Mouse (Mus musculus): ENCODE measurements around the gene Dapk2.
"Not testable (repeated sequence)": the region's sequence is repeated elsewhere in the genome, so short reads cannot be mapped to it uniquely, and the experiment has no call there.

The Dapk2 gene

DNA sequence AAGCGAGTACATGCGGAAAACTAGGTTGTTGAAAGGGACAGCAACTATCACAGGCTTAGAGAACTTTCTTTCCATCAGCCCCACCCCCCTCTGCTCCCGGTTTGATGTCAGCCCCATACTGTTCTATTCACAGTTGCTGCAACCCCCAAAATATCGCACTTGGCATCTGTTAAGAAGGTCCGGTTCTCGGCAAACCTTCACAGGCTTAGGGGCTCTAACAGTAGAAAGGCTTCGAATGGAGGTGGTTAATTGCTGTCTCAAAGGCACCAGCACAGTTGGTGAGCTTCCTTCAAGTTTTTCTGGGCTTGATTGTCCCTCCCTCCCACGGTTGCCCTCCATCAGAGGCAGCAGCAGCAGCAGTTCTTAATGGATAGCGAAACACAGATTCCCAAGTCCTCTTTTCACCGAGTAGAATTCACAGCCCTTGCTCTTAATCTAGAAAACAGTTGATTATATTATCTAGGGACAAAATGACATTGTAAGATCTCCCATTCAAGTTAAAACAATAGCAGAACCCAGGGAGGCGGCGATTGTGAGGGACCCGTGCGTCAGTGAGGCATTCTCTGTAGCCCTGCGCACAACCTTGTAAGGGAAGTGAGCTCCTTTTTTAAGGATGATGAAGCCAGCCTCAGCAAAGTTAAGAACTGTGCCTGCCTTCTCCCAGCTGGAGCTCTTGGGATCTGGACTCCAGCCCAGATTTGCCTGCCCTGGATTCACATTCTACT lies 117.4 kb downstream of the Dapk2 start:
- peak; percentile 53 for DNase-seq (ENCODE audit: low spot score)

DNA sequence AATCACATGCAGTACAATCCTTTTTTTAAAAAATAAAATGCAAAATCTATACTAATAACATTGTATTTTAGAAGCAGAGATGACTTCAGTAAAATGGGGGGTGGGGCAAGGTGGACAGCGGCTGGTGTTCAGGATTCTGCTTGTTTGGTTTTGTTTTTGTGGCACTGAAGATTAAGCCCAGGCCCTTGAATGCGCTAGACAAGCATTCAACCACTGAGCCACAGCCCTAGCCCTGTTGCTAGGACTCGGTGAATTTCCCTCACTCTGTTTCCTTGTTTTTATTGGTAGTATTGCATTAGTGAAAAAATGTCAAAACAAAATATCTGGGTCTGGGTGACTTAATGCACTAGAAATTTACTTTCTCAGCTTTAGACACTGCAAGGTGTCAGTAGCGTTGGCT lies 118.0 kb downstream of the Dapk2 start:
- no peak for DNase-seq (ENCODE audit: low spot score)

DNA sequence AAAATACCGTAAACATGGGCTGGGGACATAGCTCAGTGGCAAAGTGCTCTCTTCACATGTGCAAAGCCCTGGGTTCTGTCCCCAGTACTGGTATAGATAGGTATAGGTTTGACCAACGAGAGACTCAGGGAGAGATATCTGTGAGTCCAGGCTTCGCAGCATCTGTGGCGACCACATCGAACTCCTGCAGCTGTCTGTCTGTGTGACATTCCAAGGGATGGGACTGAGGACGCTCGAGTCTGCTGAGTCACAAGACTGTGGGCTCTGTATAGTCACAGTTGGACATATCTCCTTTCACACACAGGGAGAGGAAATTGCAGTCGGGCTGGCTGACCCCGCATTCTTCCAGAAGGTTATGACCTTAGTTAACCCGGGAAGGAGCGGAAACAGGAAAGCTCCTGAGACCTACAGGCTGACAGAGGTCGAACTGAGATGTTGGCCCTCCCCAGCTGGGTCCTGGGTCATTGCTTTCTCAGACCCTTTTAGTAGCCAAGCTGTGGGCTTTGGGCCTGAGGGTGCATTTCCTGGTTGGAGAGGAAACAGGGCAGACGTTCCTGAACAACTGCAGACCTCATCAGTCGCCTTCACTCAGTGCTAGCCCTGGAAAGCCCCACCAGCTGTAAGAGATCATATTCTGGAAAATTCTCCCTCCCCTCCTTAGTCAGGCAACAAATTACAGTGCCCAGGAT lies 118.8 kb downstream of the Dapk2 start:
- no peak for DNase-seq (ENCODE audit: low spot score)

DNA sequence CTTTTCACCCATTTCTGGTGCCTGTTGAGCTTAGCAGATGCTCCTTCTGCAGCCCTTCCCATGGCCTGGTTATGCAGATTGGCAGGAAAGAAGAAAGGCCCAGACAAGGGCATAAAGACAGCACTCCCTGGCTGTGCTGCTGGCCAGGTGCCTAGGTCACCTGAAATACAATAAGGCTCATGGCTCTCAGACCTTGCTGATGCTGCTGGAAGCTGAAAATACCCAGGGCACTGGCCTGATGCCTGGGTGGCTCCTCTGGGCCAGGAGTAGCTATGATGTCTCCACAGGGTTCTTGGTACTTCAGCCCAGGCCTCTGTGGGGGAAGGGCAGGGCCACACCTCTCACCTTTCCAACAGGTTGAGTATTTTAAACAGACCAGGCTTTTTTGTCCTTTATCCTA lies 121.6 kb downstream of the Dapk2 start:
- DNase-seq (ENCODE audit: low spot score), result no peak

DNA sequence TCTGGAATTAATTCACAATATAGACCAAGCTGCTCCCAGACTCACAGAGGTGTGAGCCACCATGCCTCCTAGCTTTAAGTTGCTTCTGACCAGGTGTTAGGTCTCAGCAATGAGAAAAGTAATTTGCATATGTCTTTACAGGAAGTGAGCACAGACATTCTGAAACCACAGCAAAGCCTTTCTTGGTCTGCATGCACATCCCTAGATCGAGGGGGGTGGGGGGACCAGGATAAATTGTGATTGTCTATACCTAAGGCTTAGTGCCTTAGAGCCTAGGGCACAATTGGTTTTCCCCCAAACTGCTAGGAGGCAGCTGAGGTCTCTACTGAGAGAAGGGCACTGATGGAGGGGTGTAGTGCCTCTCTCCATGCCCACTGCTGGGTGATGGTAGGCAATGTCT lies 122.5 kb downstream of the Dapk2 start:
- DNase-seq (ENCODE audit: low spot score), result no peak

DNA sequence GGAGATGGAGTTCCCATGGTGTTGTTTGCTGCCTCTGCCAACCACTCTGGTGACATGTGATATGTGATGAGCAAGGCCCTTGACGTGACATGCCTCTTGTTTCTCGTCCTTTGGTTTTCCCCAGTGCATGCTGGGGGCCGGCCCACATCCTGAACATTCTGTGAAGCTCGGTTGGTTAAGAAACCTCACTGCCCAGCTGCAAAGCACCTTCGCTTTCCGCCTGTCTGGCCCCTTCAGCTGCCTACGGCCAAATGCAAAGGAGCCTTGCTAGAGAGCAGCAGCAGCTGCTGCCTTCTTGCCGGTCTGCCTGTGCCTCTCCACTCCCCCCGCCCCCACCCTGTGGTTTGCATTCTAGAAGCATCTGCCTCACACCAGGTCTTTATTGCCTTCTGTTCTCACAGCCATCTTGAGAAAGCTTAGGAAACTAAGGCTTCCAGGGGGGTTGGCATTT lies 123.5 kb downstream of the Dapk2 start:
- no peak for DNase-seq (ENCODE audit: low spot score)

DNA sequence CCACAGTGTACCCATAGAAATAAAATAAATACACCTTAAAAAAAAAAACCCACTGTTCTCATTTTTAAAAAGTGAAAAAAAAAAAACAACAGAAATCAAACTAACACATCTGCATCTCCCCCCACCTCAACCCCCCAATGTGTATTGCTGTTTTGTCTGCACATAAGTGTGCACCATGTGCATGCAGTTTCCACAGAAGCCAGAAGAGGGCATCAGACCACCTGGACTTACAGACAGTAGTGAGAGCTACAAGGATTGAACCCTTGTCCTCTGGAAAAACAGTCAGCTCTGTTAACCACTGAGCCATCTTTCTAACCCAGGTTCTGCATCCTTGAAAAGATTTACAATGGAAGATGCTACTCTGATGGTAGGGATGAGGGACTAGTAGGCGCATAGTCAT lies 124.6 kb downstream of the Dapk2 start:
- no peak for DNase-seq (ENCODE audit: low spot score)

DNA sequence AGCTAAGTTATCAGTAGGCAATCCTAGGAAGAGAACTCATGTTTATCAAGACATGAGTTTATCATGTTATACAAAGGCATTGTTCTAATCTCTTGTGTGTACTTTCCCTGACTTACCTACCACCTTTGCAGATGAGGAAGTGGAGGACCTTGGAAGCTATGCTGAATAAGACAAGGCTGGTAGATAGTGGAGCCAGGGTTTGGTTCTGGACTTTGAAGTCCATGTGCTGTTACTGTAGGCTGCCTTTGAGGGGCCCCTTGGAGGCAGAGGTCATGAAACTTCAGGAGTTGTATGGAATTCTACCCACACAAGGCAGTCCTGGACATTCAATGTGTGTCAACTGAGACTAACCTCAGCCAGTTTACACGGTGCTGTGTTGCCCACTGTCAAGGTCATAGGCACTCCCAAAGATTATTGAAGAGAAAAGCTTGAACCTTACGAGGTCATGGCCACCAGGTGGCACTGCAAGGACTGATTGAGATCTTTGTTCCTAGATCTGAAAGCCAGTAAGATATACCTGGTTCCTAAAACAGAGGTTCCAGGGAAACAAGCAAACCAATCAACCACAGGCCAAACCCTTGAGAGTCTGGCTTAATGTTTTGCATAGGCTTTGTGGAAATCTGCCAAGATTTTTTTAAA lies 125.7 kb downstream of the Dapk2 start:
- no peak for DNase-seq (ENCODE audit: low spot score)

DNA sequence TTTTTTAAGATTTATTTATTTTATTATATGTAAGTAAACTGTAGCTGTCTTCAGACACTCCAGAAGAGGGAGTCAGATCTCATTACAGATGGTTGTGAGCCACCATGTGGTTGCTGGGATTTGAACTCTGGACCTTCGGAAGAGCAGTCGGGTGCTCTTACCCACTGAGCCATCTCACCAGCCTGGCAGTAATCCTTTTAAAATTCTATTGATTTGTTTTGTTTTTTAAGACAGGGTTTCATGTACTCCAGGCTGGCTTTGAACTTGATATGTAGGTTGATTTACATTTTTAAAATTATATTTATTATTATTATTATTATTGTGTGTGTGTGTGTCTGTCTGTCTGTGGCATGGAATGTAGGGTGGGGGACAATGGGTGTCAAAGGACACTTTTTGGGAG lies 127.2 kb downstream of the Dapk2 start:
- DNase-seq (ENCODE audit: low spot score), result not testable (repeated sequence)

DNA sequence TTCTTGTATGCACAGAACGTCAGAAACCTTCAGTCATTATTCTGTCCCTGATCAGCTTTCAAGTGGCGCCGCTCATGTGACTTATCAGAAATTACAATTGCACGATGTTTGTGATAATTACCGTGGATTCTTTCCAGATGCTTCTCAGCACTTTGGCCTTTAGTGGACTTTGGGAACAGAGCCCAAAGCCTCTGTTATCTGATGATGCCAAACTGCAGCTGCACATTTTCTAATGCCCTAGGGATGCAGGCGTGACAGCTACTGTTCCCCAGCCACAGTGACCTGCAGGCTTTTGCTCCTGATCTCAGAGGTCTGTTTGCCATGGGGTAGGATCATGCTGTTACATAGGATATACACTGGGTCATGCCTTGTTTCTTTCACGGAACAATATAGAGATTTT lies 127.9 kb downstream of the Dapk2 start:
- no peak for DNase-seq (ENCODE audit: low spot score)

DNA sequence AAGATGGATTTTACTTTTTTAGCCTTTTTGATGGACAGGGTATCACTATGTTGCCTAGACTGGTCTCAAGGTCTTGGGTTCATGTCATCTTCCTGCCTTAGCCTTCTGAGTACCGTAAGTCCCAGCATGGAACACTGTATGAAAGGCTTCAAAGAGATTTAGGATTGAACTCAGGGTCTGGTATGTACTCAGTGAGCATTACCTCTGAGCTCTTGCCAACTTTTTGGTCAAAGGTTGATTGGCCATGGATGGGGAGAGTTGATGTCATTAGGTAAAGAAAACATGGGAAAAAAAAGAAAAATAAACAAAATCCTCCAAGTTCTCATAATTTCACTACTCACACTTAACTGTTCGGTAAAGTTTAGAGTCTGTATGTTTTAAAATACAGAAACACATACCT lies 132.7 kb downstream of the Dapk2 start:
- DNase-seq (ENCODE audit: low spot score), result no peak

DNA sequence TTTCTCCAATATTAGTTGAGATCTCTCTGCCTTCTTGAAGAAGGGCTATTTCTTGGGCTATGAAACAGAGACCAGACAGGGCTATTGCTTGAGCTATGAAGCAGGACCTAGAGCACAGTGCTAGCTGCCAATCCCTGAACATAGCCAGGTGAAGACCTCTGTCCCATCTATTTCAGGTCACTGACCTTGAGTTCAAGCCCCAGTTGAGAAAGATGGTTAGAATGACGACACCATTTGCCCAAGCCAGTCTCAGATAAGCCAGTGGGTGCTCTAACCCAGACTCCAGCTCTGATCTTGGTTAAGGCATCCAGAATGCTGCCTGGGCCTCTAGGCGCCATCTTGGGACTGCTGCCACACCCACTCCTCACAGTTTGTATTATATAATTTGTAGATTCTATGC lies 135.3 kb downstream of the Dapk2 start:
- no peak for DNase-seq (ENCODE audit: low spot score)

DNA sequence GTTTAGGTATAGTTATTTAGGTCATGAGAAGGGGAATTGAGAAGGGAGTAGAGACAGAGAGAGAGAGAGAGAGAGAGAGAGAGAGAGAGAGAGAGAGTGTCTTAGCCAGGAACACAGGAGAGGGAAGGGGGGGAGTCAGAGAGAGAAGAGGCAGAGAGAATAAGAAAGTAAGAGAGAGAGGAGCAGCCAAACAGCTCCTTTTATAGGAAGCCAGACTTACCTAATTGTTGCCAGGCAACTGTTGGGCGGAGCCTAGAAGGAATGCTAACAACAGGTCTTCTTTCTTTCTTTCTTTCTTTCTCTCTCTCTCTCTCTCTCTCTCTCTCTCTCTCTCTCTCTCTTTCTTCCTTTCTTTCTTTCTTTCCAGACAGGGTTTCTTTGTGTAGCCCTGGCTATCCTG lies 136.2 kb downstream of the Dapk2 start:
- no peak for DNase-seq (ENCODE audit: low spot score)

DNA sequence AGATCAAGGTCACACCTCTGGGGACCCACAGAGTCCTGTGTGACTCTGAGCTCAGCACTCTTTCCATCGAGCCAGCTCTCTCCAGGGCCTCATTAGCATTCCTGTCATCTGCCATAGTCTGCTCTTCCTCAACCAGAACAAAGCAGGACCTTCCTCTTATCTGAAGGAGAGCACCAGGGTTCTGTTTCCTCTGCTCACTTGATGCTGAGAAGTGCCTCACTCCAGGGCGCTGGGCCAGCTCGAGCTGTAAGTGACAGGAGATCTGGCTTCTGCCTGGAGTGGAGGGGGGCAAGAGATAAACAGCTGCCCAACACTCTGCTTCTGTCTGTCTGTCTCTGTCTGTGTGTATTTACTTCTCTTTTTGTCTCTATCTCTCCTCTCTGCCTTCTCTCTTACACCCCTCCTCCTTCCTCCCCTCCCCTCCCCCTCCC lies 137.0 kb downstream of the Dapk2 start:
- DNase-seq (ENCODE audit: low spot score), result no peak

DNA sequence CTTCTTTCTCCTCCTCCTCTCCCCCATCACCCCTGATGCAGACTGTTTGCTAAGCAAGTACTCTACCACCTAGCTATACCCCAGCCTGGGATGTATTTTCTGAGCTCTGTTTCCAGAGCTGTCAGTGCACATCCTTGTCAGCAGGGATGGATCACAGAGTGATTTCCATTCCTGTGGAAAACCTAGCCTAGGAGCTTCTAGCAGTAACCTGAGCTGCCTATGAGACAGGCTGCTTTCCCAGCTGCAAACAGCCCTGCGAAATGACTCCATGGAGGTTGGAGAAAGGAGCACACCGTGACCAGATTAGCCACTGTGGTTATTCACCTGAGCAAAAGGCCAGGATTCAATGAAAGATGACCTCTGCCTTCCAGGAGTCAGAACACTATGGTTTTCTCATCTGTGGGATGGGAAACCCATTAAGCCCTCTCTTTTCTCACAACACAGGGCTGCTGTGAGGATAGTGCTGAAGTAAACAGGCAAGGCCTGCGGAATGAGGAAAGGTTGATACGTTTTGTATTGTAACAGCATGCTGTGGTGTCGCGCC lies 137.6 kb downstream of the Dapk2 start:
- no peak for DNase-seq (ENCODE audit: low spot score)

DNA sequence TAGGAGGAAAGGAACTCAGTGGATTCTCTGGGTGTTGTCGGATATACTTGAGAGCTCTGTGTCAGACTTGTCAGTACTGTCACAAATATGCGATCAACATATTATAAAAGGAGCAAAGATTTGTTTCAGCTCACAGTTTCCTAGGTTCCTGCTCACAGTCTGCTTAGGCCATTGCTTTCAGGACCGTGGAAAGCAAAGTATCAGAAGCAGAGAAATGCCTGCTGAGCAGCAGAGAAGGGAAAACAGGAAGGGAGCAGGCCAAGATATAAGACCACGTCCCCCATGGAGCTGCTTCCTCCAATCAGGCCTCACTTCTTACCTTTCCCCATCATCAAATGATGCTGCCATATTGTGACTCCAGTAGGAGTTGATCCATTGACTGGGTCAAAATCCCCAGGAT lies 140.8 kb downstream of the Dapk2 start:
- DNase-seq (ENCODE audit: low spot score), result no peak

DNA sequence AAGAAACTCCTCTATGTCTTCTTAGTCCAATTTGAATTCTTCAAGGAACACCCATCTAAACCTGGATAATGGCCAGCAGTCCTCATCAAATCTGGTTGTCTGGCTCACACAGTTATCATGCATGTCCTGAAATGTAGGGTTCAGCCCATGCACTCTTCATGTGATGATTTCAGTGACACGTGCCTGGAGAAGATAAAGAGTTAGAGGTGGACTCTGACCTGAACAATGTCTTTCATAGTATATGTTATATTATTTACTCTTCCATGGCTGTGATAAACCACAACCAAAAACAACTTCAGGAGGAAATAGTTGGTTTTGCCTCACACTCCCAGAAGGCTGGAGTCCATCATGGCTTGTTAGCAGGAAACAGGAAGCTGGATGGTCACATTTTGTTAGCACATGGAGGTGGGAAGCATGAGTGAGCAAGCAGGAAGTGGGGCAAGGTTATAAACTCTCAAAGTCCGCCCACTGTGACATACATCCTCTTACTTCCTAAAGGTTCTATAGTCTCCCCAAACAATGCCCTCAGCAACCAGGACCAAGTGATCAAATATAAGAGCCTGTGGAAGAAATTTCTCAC lies 142.5 kb downstream of the Dapk2 start:
- DNase-seq (ENCODE audit: low spot score), result no peak

DNA sequence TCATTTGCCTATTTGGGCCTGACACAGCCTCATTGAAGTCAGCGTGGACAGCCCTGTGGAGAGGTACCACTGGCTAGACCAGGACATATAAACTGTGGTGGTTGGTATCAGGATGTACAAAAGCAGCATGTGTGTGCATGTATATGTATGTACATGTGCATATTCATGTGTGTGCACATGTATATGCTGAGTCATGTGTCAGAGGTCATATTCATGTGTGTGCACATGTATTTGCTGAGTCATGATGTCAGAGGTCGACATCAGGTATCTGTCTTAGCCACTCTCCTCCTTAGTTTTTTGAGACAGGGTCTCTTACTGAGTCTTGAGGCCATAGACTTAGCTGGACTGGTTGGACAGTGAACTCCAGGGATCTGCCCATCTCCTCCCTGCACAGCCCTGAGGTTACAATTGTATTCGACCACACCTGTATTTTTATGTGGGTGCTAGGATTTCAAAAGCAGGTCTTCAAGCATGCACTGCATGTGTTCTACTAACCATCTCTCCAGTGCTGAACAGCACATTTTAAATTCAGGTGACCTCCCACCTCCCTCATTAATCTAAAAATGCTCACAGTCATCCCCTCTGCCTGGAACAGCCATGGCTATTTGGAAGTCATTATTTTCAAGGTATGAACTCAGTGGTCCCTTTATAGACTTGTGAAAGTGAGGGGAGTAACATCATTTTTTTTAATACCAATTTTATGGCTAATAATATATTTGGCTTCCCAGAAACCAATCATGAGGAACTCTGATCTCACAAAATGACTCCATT lies 146.5 kb downstream of the Dapk2 start:
- DNase-seq (ENCODE audit: low spot score), result no peak

DNA sequence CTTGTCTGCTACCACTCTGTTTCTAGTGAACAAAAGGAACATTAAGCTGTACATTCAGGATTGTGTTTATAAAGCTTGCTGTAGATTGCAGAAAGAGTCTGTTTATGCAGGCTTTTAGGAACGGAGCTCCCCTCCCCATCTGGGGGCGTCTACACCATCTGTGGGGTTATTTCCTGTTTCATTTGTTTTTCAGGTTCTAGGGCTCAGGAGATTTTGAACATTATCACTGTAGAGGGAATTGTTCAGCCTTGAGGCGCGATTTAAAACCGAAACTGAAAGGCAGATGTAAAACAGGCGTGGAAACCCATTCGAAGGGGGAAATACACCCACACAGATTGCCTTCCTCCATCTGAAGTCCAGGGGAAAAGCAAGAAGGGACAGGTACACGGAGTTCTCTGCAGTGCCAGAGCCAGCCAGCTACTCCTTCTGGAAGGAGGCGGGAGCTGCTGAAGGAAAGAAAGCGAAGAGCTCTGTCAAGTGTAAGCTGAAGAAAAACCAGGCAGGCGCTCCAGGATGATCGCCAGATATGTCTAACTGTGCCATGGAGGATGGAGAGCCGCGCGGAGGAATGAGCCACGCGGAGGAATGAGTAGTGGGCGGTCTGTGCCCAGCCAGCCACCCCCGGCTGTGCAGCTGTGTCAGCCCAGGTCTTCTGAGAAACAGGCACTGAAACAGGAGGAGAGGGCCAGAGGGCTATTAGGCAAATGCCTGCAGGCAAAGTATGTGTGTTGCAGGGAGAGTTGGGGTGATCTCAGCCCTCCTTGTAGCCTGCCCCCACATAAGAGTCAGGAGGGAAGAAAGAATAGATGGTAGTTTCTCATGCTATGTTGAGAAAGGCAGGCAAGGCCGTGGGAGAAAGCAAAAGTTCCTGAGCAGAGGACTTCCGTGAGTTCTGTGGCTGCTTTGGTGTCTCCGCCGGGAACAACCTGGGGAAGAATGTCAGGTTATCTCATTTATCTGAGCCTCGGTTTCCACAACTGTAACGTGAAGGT lies 147.4 kb downstream of the Dapk2 start:
- DNase-seq (ENCODE audit: low spot score), result peak; percentile 80

DNA sequence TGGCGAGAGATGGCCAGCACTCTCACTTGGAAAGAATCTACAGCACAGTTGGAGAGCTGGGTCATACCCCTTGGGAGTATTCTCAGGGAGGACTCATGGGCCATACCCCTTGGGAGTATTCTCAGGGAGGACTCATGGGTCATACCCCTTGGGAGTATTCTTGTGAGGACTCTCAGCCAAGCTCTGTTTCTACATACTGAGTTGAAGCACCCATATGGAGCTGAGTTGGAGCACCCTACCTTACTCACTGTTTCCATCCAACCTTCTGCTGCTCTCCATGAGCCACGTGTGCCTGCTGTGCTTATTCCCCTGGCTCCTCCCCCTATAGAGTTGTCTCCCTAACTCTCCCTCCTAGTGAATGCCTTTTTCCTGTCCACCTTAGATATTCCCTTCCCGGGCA lies 148.4 kb downstream of the Dapk2 start:
- DNase-seq (ENCODE audit: low spot score), result no peak

DNA sequence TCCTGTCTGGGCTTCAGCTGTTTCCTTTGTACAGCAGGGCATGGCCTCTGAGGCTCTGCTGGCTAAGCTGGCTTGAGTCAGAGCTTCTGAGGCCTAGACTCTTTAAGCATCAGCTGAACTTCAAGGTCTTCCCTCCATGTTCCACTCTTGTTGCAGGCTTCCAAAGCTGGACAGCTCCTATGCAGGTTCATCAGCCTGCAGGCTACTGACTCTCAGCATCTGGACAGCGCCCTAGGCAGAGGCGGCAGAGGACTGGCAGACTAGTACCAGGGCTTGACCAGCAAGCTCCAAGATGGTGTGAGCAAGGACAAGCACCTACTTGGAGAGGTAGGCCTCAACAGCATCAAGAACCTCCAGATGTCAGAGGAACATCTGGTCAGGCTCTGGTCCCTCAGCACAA lies 149.3 kb downstream of the Dapk2 start:
- no peak for DNase-seq (ENCODE audit: low spot score)

All from left cerebral cortex, adult 11 months (tissue).